Mouse (Mus musculus) spleen, postnatal 14 days (tissue): ENCODE data around the gene Ncam1.

ENCODE experiments used
- DNase-seq, 2 experiments: peaks; one replicate each; pipeline ENCODE4 v3.0.0; 2021 to 2022; ENCODE audit warnings: low spot score in 2 of 2

Ncam1 gene

DNA sequence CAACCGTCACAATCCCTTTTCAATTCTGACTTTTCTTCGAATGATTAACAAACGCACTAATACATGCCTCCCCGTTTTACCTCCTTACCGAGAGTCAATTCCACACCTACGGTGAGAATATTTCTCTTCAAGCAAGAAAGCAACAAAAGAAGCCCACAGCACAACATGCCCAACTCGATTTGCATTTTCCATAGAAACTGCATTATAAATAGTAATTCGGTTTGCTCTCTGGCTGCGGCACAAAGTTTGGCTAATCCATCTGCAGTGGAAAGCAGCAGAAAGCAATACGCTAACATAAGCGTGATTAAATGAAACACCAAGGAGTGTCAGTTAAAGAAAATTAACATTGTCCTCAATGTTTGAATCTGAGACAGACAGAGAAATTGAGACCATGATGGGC lies 177.0 kb downstream of the Ncam1 start:
- no peak for DNase-seq

DNA sequence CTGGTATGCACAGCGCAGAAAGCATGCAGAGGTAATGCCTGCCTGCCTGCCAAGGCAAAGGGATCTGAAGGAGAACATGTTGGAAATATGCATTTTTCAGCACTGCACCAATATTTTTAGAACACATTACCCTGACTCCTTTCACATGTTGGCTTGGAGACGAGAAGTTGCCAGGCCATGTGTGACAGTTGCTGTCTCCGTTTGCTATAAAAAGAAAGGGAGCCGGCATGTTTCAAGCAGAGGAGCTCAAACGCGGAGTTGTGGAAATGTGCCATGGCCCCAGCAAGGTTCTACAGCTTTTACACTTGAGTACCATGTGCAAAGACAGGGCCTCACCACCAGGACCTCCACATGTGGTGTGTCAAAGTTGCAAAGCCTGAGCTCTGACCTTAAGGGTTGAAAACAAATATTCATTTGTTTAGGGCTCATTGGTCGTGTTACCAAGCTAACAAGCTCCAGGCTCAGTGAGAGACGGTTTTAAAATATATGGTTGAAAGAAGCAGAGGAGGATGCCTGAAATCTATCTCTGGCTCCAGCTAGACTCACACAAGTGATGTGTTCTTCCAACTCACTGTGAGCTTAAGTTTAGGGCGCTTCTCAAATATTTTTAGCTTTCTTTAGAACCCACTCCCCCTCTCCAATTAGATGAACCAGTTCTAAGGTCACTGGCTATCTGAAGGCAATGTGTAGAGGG lies 179.9 kb downstream of the Ncam1 start:
- no peak for DNase-seq

DNA sequence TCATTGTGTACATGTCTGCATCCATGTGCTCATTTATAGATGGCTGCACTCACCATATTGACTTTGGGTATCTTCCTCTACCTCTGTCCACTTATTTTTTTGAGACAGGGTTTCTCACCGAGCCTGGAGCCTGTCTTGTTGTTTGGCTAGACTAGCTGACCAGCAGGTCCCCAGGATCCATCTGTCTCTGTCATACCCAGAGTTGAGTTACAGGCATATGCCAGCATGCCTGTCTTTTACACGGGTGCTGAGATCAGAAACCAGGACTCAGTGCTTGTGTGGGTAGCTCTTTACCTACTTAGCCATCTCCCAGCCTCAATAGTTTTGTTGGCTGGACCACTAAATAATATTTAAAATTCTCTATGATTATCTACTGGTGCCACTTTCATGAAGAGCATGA lies 180.5 kb downstream of the Ncam1 start:
- DNase-seq = no peak

DNA sequence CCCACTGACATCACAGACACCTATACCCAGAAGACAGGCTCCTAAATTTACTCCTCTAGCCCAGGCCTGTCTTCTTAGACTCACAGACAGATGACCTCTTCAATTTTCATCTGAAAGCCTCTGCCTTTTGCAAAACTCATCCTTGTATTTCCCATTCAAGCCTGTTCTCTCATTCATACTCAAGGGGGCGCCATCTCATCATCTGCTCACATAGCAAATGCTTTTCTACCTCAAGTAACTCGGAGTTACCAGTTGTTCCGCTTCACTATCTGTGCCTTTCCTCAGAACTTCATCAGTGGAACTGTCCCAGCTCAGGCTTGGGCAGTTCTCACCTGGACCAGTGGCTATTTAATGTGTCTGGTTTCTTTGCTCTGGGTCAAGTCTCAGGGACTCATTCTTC lies 181.5 kb downstream of the Ncam1 start:
- no peak for DNase-seq

DNA sequence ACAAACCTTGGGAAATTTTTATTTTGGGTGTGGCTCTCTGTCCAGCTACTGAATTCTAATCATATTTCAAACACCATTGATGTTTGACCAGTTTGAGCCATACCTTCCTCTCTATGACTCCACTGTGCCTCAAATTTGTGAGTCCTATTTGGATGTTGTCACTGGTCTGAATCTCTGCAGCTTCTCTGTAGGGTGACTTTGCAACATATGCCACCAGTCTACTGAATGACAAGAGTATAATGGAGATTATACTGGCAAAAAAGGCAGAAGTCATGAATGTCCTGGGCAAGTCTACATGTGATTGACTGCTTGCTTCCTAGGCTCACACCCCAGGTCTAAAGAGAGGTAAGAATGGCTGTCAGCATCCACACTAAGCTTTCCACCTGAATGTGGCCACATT lies 186.3 kb downstream of the Ncam1 start:
- DNase-seq = no peak

DNA sequence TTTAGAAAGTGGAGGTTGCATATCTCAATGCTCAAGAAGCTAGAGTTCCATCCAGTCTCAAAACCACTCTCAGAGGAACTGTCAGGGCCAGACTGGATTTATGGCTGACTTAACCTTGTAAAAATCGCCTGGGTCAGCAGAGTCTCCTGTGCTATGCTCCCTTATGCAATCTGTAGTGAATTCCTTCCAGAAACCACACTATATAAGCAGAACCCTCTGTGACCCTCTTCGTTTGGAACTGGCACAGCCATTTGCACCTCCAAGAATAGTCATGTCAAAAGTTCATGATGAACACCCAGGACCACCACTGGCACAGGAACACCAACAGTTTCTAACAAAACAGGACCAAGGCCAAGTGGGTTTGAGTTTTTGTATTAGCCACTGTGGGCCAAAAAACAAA lies 190.5 kb downstream of the Ncam1 start:
- no peak for DNase-seq

DNA sequence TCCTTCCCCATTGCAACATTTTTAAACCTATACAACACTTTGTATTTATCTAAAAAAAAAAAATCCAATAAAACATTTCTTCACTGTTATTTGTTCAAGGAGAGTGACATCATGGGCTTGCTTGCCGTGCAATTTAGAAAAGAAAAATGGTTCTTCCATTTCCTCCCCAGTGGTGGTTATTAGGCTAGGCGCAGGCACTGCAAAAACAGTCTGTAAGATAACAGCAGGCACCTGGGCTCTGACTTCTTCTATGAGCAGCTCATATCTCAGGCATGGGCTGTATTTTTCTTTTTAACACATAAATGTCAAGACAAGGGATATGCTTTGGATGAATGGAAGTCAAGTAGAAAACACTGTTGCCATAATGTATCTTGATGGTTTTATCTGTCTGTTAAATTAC lies 192.0 kb downstream of the Ncam1 start:
- no peak for DNase-seq

DNA sequence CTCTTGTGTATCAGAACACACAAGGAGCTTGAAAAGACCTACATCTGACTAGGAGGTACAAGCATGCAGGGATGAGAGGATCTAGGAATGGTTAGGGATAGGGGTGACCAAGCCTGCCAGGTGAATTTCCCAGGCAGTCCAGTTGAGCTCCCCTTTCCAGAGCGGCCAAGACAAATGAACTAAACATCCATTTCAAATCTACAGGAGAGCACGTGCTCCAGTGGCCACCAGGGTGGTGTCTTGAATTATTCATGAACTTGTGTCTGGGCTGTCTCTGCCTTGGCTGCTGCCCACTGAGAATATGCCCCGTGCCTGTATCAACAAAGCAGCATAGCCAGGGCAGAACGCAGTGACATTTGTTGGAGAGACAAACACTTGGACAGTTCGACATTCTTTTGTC lies 192.4 kb downstream of the Ncam1 start:
- DNase-seq = no peak

DNA sequence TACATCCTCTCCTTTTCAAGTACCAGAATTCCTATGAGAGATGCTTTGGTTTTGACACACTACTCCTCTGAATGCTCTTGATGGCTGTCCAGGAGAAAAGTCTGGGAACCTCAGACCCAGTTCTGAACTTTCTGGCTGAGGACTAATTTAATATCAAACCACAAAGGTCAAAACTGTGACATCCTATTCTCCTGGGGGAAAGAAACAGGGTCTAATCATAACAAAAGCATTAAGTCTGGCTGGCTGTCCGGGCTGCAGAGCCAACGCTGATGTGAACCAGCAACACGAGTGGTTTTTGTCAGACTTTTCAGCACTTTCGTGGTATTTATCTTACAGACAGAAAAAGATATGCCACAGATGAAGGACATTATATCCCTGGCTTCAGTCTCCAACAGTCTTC lies 192.9 kb downstream of the Ncam1 start:
- DNase-seq = no peak

DNA sequence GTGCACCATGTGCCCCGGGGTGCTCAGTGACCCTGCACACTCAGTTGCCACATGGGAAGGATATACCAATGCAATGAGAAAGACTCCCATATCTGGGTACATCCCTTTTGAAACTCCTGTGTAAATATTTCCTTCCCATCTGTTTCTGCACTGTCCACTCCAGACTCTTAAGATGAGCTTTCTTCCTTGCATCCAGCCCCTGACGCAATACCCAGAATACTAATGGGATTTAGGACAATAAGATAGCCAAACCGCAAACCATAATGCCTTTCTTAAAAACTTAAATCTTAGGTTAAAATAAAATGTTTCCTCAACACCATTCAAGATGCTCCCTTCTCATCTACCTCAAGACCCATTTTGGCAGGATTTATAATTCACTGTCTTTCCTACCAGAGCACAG lies 193.4 kb downstream of the Ncam1 start:
- no peak for DNase-seq

DNA sequence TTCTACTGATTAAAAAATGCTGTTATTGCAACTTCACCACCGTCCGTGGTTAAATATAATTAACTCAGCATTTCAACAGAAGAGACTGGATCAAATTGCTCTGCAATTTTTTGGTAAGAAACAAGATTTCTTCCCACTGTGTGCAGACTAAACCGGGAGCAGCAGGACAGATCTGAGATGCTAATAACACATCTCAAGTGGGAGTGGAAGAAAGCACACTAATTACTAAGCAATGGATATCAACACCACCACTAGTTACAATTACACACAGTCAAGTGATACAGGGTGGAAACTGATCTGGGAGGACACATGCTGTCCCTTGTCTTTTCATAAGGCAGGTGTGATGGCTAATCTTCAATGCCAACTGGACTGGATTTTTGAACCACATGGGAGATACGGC lies 197.5 kb downstream of the Ncam1 start:
- no peak for DNase-seq

DNA sequence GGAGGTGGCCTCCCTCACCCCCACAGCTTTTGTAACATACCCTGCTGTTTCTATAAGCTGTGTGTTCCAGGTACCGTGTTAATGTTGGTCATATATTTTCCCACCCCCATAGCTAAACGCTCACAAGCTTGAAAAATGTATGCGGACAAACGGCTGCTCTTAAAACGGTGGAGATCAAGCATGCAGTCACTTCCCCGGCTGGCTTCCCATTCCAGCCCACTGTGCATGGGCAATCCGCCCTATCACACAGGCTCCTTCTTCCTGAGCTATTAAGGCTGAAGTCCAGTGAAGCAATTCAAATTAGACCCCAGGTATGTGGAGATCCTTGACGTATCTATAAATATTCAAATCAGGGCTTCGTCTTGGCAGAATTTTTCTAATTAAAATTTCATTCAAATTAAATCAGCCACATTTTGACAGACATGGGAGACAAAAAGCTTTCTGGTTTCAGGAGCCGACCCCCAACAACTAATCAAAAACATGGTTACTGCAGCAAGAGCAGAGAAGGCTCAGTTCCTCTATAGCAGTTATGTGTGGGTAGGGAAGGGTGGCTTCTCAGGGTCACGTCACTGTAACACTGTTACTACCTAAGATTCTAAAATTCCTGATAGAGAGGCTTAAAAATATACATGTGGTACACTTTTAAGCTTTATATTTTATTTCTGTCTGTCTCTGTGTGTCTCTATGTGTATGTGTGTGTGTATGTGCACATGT lies 202.9 kb downstream of the Ncam1 start:
- DNase-seq = no peak

DNA sequence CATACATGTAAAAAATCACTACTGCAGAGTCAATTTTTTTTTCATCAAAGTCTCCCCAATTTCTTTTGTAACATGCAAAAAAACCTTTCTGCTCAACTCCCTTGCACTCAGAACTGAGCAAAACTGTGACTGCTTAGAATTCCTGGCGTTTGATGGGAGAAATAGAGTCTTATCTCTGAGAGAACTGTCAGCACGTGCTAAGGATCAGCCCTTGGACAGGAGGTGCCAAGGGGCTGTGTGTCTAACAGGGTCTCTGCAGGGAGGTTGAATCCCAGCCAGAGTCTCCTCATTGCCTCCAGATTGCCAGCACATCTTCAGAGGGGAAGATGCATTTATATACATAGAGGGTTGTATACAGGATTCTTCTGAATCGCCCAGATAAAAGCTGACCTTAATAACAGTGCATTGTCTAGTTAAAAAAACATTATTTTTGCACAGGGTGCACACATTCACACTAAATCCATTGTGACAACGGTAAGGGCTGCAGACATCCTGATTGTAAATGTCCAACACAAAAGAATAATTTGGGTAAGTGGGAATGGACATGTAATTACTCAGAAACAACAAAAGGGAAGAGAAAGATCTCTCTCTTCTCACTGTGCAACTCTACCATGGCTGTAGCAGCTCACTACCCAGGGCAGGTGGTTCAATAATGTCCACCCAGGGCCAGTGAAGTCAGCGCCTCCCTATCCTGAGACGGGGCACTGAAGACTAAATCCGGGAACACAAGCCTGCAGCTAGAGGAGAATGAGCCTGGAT lies 203.7 kb downstream of the Ncam1 start:
- no peak for DNase-seq

DNA sequence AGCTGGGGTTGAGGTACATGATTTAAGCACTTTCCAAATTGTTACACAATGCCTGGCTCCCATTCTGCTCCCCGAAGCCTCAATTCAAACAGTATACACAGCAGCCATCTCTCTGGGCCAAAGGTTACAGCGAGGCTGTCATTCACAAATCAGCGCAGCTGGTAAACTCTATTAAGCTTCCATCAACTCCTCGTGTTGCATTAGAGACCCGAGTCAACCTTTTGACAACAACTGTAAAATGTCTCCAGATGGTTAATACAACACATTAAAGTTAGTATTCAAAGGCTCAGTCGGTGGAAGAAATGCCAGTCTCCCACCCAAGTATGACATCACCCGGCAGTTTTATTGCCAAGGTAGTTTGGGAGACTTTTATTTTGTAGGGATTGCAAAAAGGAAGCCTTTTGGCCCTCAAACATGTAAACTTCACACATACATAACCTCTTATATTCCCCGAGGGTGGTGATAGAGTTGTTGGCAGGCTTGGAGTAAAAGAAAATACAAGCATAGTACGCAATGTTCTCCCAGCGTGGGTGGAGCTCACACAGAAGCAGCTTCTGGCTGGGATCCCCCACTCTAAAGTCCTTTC lies 204.7 kb downstream of the Ncam1 start:
- DNase-seq = no peak

DNA sequence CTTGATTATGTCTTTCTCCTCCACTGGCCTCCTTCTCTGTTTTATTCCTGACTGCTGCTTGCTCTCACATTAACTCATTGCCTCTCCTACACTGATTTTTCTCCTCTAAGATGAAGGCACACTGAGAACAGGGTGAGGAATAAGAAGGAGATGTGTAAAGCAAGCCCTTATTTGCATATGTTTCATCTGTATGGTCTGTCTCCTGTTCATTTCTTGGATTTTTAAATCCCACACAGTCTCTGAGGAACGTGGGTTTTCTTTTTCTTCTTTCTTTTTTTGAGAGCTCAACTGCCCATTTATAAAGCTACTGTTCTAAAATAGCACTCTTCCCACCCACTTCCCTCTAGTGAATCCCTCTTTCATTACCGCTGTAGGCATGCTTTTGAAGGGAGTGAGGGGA lies 206.7 kb downstream of the Ncam1 start:
- DNase-seq = no peak

DNA sequence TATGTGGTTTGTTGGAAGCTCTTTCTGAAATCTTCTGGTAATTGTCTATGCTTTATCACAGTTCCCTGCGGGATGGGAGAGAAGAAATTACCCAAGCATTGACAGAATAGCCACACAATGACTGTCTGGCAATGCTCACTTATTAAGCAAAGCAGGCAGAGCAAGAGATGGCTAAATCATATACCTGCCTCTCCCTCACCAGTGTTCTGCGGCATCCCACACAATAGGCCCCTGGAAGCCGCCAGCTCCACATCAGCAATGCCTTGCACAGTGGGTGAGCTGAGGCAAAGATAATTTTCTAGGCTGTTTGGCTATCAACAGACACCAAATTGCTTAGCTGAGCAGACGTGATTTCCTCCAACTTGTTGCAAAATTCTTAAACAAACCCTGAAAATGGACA lies 208.5 kb downstream of the Ncam1 start:
- DNase-seq = no peak

DNA sequence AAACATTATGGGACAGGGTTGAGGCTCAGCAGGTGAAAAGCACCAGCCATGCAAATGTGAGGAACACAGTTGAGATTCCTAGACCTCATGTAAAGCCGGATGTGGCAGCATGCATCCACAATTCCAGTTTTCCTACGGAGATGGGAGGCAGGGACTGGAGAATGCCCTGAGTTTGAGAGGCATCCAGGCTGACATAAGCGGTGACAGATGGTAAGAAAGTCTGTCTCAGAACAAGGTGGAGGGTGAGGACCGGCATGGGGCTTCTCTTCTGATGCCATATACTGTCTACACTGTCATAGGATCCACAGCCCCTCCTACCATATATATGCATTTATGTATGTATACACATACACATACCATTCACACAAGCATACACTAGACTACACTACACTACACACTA lies 221.6 kb downstream of the Ncam1 start:
- DNase-seq = no peak

DNA sequence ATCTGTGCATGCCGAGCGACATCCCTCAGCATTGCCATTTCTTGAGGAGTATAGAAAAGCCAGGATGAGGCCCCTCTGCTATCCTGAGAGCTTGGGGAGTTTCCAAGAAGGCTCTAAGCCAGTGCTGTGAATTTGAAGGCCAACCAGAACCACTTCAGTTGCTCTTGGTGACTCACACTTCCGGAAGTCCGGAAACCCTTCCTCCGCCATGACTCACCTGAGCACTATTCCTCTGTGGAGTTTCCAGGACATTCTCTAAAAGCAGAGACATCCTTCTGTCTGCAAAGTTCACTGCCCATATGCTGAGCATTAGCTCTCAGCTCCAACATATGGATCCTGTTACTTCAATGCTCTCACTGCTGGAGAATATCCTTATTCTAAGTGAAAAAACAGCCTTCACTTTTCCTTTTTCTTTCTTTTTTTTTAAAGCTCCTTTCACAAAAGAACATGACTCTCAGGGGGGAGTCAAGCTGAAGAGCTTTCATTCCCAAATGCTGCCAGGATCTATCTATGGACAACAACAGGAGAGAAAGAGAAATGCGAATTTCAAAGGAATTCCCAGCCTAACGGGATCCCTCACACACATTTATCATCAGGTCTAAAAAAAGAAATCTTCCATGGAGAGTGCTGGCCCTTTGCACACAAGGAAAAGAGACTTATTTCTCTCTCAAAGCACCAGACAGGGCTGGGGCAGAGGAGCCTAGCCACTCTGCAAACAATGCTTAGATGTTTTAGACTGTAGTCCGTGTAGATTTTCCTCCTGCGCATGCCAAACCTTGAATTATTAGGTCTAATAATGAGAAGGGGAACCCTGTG lies 226.8 kb downstream of the Ncam1 start:
- DNase-seq = no peak

DNA sequence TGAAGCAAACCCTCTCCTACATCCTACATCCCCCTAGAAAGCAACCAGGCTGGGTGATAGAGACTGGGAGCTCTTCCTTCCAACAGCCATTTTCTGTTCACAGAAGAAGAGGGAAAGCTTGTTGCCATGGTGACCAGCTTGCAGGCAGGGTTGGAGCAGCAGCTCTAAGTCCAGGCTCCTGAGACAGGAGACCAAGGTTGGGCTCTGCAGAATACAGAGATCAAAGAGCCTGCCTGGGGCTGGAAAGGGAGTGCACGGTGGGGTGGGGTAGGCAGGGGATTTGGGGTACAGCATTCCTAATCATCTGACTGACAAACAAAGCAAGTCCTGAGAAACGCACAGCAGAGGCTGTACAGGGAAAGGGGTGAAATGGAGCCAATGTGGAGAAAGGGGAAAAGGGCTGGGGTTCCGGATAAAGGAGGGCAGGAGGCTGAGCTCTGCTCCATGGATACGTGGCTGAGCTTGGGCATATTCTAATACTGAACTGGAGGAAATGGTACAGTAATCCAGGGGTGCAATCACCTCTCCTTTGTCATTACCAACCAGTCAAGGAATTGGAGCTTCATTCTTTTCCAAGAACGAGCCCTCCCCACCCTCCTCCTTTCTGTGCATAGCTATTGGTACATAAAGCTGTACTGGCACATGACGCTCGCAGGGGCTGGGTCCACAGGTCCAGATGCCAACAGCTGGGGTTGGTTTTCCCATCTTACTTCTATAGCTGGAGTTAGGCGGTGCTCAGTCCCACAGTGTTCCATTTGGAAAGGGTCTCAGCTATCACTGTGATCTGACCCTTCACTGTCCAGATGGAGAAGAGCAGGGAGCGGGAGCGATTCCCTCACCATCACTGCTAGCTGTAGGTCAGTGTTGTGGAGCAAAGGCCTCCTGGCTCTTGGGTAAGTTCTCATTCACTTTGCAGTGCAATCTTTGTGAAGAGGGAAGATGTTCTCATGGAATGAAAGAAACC lies 227.7 kb downstream of the Ncam1 start:
- DNase-seq = no peak

DNA sequence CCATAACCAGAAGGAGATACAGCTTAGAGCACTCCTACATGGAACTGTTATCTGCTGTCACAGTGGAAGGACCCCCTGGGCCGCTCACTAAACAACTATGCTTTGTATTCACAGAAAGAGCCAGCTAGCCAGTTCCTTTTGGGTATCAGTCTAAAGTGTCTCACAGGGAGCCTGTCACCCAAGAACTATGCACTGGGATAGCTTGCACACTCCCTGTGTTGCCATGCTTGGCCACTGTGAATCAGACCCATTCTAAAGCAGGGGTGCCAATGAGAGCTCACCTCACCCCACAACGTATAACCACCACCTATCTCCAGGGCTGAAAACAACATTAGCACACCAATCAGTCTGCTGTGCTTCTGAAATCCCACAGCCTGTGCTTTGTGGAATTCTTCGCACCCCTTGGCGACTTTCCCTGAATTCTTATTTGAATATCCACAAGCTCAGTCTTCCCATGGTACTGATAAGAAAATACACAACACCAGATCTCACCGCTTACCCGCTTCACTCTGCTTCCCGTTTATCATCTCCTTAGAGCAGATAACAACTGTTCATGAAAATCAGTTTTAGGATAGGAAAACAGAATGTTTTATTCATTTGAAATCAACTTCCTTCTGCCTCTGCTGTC lies 228.6 kb downstream of the Ncam1 start:
- no peak for DNase-seq
